Mouse (Mus musculus): Measurements from ENCODE around the gene Abcb4.
"Not testable (repeated sequence)": the region's sequence is repeated elsewhere in the genome, so short reads cannot be mapped to it uniquely, and the experiment has no call there.

Abcb4 gene

GRCm38 (mm10) chr5:8893300-8894103 lies at the start of gene Abcb4:
Gene Abcb4, plus strand, starts transcription at chr5:8893717.
- peak; percentile 67 to 80 for DNase-seq (ENCODE audit: low spot score in 2 of 2)

- DNase-seq (ENCODE audit: low spot score in 2 of 2): not testable (repeated sequence)
These were observed 44.6 kb upstream of the Abcb4 start for GRCm38 (mm10) chr5:8848607-8849575.

- no peak for DNase-seq (ENCODE audit: low spot score in 2 of 2)
These were observed 42.7 kb upstream of the Abcb4 start for GRCm38 (mm10) chr5:8850851-8851250.

- no peak for DNase-seq (ENCODE audit: low spot score in 2 of 2)
These were observed 36.3 kb upstream of the Abcb4 start for GRCm38 (mm10) chr5:8857201-8857600.

GRCm38 (mm10) chr5:8861811-8862210 lies 31.7 kb upstream of the Abcb4 start:
- DNase-seq (ENCODE audit: low spot score in 2 of 2): no peak

GRCm38 (mm10) chr5:8863580-8864337 lies 29.8 kb upstream of the Abcb4 start:
- DNase-seq (ENCODE audit: low spot score in 2 of 2): no peak

GRCm38 (mm10) chr5:8865630-8866029 lies 27.9 kb upstream of the Abcb4 start:
- not testable (repeated sequence) for DNase-seq (ENCODE audit: low spot score in 2 of 2)

- no peak for DNase-seq (ENCODE audit: low spot score in 2 of 2)
These were observed 27.2 kb upstream of the Abcb4 start for GRCm38 (mm10) chr5:8866366-8866765.

GRCm38 (mm10) chr5:8868019-8868418 lies 25.5 kb upstream of the Abcb4 start:
- no peak for DNase-seq (ENCODE audit: low spot score in 2 of 2)

- DNase-seq (ENCODE audit: low spot score in 2 of 2): no peak
These were observed 20.3 kb upstream of the Abcb4 start for GRCm38 (mm10) chr5:8872979-8873915.

- no peak for DNase-seq (ENCODE audit: low spot score in 2 of 2)
These were observed 16.4 kb upstream of the Abcb4 start for GRCm38 (mm10) chr5:8877086-8877485.

- DNase-seq (ENCODE audit: low spot score in 2 of 2): no peak
These were observed 15.7 kb upstream of the Abcb4 start for GRCm38 (mm10) chr5:8877800-8878199.

- no peak for DNase-seq (ENCODE audit: low spot score in 2 of 2)
These were observed 7.7 kb upstream of the Abcb4 start for GRCm38 (mm10) chr5:8885837-8886236.

- no peak for DNase-seq (ENCODE audit: low spot score in 2 of 2)
These were observed 548 bp downstream of the Abcb4 start for GRCm38 (mm10) chr5:8894104-8894425.

- DNase-seq (ENCODE audit: low spot score in 2 of 2): peak in 1 of 2 experiments; percentile 42
These were observed 1.3 kb downstream of the Abcb4 start for GRCm38 (mm10) chr5:8894641-8895490.

GRCm38 (mm10) chr5:8896198-8896597 lies 2.7 kb downstream of the Abcb4 start:
- DNase-seq (ENCODE audit: low spot score in 2 of 2): no peak

GRCm38 (mm10) chr5:8898246-8898645 lies 4.7 kb downstream of the Abcb4 start:
- no peak for DNase-seq (ENCODE audit: low spot score in 2 of 2)

GRCm38 (mm10) chr5:8901001-8901400 lies 7.5 kb downstream of the Abcb4 start:
- no peak for DNase-seq (ENCODE audit: low spot score in 2 of 2)

- no peak for DNase-seq (ENCODE audit: low spot score in 2 of 2)
These were observed 8.8 kb downstream of the Abcb4 start for GRCm38 (mm10) chr5:8902141-8902817.

Measured in spleen, postnatal 14 days (tissue).